Mouse (Mus musculus): ENCODE data around the gene Grem1.

GRCm38 (mm10) chr2:113778036-113778435 lies 19.6 kb upstream of the Grem1 start:
- TF ChIP-seq CTCF (IDR thresholded peaks at IDR 0.05; ENCODE audit: insufficient read depth, low read depth, low read length) (no peak), POLR2A (IDR thresholded peaks at IDR 0.05; ENCODE audit: insufficient read depth, low read depth, low read length) (no peak)

Measured in olfactory bulb, adult 2 months (tissue).